Mouse (Mus musculus) lung, embryonic 14.5 days (tissue): ENCODE data around the gene Hoxc4. TPM values are rescaled to one million over a fixed set of nuclear protein-coding genes. Genes with fewer than 3 reads are reported as not detected.
A peak's percentile ranks its signal among the peaks of the same experiment; 100 is the strongest.

Experiments used
- ATAC-seq: fragments of 200-750 bp; cut with Nextera tagmentation; 2 replicates; pipeline ENCODE4 v1.8.0; 2017; ENCODE audit warnings: mild to moderate bottlenecking, moderate TSS enrichment, moderate library complexity; ENCODE audit not compliant: insufficient read depth
- DNase-seq: peaks from one replicate; pipeline ENCODE4 v3.0.0-alpha.2; 2015
- H3K27ac ChIP-seq: fragments of 300-500 bp; sonication (generic); 2 replicates; pipeline ENCODE4 v1.5.1; 2014; ENCODE audit warnings: low read depth, mild to moderate bottlenecking, moderate library complexity
- H3K27me3 ChIP-seq: fragments of 300-500 bp; sonication (generic); 2 replicates; pipeline ENCODE4 v1.6.1; 2014; ENCODE audit warnings: low read length, control low read depth; ENCODE audit not compliant: insufficient read depth
- H3K36me3 ChIP-seq: fragments of 300-500 bp; sonication (generic); 2 replicates; pipeline ENCODE4 v1.6.1; 2014; ENCODE audit warnings: control low read depth; ENCODE audit not compliant: insufficient read depth
- H3K4me1 ChIP-seq: fragments of 300-500 bp; sonication (generic); 2 replicates; pipeline ENCODE4 v1.6.1; 2014; ENCODE audit warnings: antibody characterized with exemption, control low read depth; ENCODE audit not compliant: insufficient read depth
- H3K4me2 ChIP-seq: fragments of 300-500 bp; sonication (generic); 2 replicates; pipeline ENCODE4 v1.6.1; 2014; ENCODE audit warnings: mild to moderate bottlenecking
- H3K4me3 ChIP-seq: fragments of 300-500 bp; sonication (generic); 2 replicates; pipeline ENCODE4 v1.5.1; 2014; ENCODE audit warnings: low read depth, low read length
- H3K9ac ChIP-seq: fragments of 300-500 bp; sonication (generic); 2 replicates; pipeline ENCODE4 v1.6.1; 2014
- H3K9me3 ChIP-seq: fragments of 300-500 bp; sonication (generic); 2 replicates; pipeline ENCODE4 v1.6.1; 2016; ENCODE audit warnings: low read depth, low read length, control low read depth
- CTCF ChIP-seq: IDR thresholded peaks from 2 replicates; pipeline ENCODE4 v1.5.1; 2016; ENCODE audit warnings: antibody characterized with exemption, low read depth
- WGBS: fragments of 180-500 bp; shearing (Covaris S2); extraction: QIAGEN DNeasy Blood & Tissue Kit; methylation state at CpG from one replicate; pipeline ENCODE4 v1.1.7; 2014; 5-methylcytosine and 5-hydroxymethylcytosine counted together
- polyA plus RNA-seq: library from polyadenylated mRNA; unstranded; fragments of >200 nt; fragmentation: Nextera tagmentation; extraction: Ambion mirVana; gene quantifications from 2 replicates; pipeline ENCODE4 v1.2.1, GENCODE M21; 2014

Hoxc4 gene
- polyA plus RNA-seq, 1 experiment from 2014 or later: 2.1 TPM

GRCm38 (mm10) chr15:103032646-103033575, 14.2 kb downstream of the Hoxc4 start:
- no peak for TF ChIP-seq CTCF
- H3K4me2 ChIP-seq: peak overlapping the region; percentile 18
- no peaks in the 10 kb centered on the region for H3K36me3 ChIP-seq
- H3K27me3 ChIP-seq: peaks cover 96% of the 10 kb centered on the region
- no peaks in the 10 kb centered on the region for H3K4me1 ChIP-seq
- H3K9ac ChIP-seq: no peak overlapping the region
- 3% methylated on average over 26 of the region's 26 CpGs for WGBS
- H3K4me3 ChIP-seq: no peak overlapping the region
- no peak overlapping the region for H3K27ac ChIP-seq
- ATAC-seq (no peak), DNase-seq (peak; percentile 52)
- no peaks in the 10 kb centered on the region for H3K9me3 ChIP-seq

- Histone ChIP-seq H3K4me1 (no peaks in the 10 kb centered on the region), H3K4me2 (peak overlapping the region; percentile 72), H3K9ac (peak overlapping the region; percentile 52), H3K36me3 (no peaks in the 10 kb centered on the region), H3K4me3 (peak overlapping the region; percentile 51), H3K27me3 (peaks cover 95% of the 10 kb centered on the region), H3K9me3 (no peaks in the 10 kb centered on the region), H3K27ac (no peak overlapping the region)
- TF ChIP-seq CTCF: no peak
- ATAC-seq: peak; percentile 79
- WGBS: under 1% methylated on average over 24 of the region's 24 CpGs
- peak; percentile 74 for DNase-seq
These were observed 15.5 kb downstream of the Hoxc4 start for GRCm38 (mm10) chr15:103034043-103034806.

GRCm38 (mm10) chr15:103034807-103035547, 16.2 kb downstream of the Hoxc4 start:
- peak; percentile 67 for ATAC-seq
- peak overlapping the region; percentile 51 for H3K4me3 ChIP-seq
- no peak for TF ChIP-seq CTCF
- WGBS: under 1% methylated on average over 34 of the region's 34 CpGs
- H3K9ac ChIP-seq: peak overlapping the region; percentile 52
- H3K4me1 ChIP-seq: no peaks in the 10 kb centered on the region
- H3K27me3 ChIP-seq: peaks cover 94% of the 10 kb centered on the region
- no peaks in the 10 kb centered on the region for H3K36me3 ChIP-seq
- peak overlapping the region; percentile 72 for H3K4me2 ChIP-seq
- DNase-seq: no peak
- H3K27ac ChIP-seq: no peak overlapping the region
- H3K9me3 ChIP-seq: no peaks in the 10 kb centered on the region

GRCm38 (mm10) chr15:103035548-103035881, 16.8 kb downstream of the Hoxc4 start:
- under 1% methylated on average over 14 of the region's 14 CpGs for WGBS
- TF ChIP-seq CTCF: no peak
- no peak for ATAC-seq
- no peaks in the 10 kb centered on the region for H3K36me3 ChIP-seq
- DNase-seq: no peak
- H3K4me2 ChIP-seq: peak overlapping the region; percentile 72
- no peaks in the 10 kb centered on the region for H3K9me3 ChIP-seq
- H3K4me1 ChIP-seq: no peaks in the 10 kb centered on the region
- H3K9ac ChIP-seq: peak overlapping the region; percentile 50; the same call in 1 of the 2 replicates
- peaks cover 92% of the 10 kb centered on the region for H3K27me3 ChIP-seq
- H3K27ac ChIP-seq: no peak overlapping the region
- peak overlapping the region; percentile 51 for H3K4me3 ChIP-seq

- no peaks in the 10 kb centered on the region for H3K36me3 ChIP-seq
- H3K9me3 ChIP-seq: no peaks in the 10 kb centered on the region
- H3K4me1 ChIP-seq: no peaks in the 10 kb centered on the region
- TF ChIP-seq CTCF: no peak
- H3K9ac ChIP-seq: no peak overlapping the region
- ATAC-seq (no peak), DNase-seq (no peak)
- no peak overlapping the region for H3K4me2 ChIP-seq
- H3K4me3 ChIP-seq: no peak overlapping the region
- H3K27ac ChIP-seq: no peak overlapping the region
- H3K27me3 ChIP-seq: peaks cover 92% of the 10 kb centered on the region
- WGBS: 28% methylated on average over 1 of the region's 1 CpGs
These were observed 18.8 kb downstream of the Hoxc4 start for GRCm38 (mm10) chr15:103037579-103037978.

- Histone ChIP-seq H3K27ac (no peak overlapping the region), H3K9me3 (no peaks in the 10 kb centered on the region), H3K4me1 (no peaks in the 10 kb centered on the region), H3K36me3 (no peaks in the 10 kb centered on the region), H3K4me2 (no peak overlapping the region), H3K4me3 (no peak overlapping the region), H3K27me3 (peaks cover 89% of the 10 kb centered on the region), H3K9ac (no peak overlapping the region)
- DNase-seq (no peak), ATAC-seq (no peak)
- TF ChIP-seq CTCF: no peak
- 34% methylated on average over 10 of the region's 10 CpGs for WGBS
These were observed 20.2 kb downstream of the Hoxc4 start for GRCm38 (mm10) chr15:103038701-103039480.
